Comparison of ENCODE assay signal across 9 mouse cellular contexts in genomic region chr14:111149653-111150052, GRCm38 (mm10).
DNase-seq lines count a peak whose midpoint lies in the region; ATAC-seq and TF ChIP-seq lines count a peak whose summit lies in the region.
"Had no signal": no experiment of that assay in that cellular context is flagged by ENCODE, and none has a peak within 500 bp of the region (broad histone marks: within the 10 kb centered on the region; RNA-seq: fewer than 3 reads in every experiment).

No protein-coding gene starts in this region.

- CTCF ChIA-PET in Patski (lab: Charles Lee), result no interaction called here

- peak; percentile 4 to 27 for DNase-seq in heart, postnatal 10 days
- DNase-seq in heart, adult 8-10 months (ENCODE audit: low spot score), result no peak
- DNase-seq in 3T3-L1 (ENCODE audit: low read depth, low spot score) (peak; percentile 42), Patski (ENCODE audit: low read depth, low spot score) (no peak)
- DNase-seq in layer of hippocampus, adult 9-10 months (ENCODE audit: low spot score), result peak; percentile 49
- DNase-seq in heart, adult 9 months (ENCODE audit: low spot score in 2 of 2), result no peak

- POLR2A ChIA-PET in Patski (lab: Charles Lee), result no interaction called here

- no peaks in the 10 kb centered on the region for H3K27me3 ChIP-seq in Patski
- H3K27me3 ChIP-seq: lung, embryonic 15.5 days had no signal

- intact Hi-C loops in heart, postnatal 10 days (cut with DNase I), result loop anchor here (2.0 to 10.0 kb wide), 2 partner anchors 523 to 1745 kb away; no protein-coding TSS in a partner anchor

- in situ Hi-C loops in Patski (cut with MboI; ENCODE audit: low pct_unique_long_range_greater_than_20kb), result no loop called here

- peak; percentile 19 for TF ChIP-seq CTCF in Patski (IDR thresholded peaks at IDR 0.05)

- ATAC-seq in Patski, result no peak
- no peak for ATAC-seq in monocyte, adult 5-6 weeks (replicated peaks; ENCODE audit: insufficient number of reproducible peaks, low FRiP score, low TSS enrichment, poor library complexity, severe bottlenecking)
- ATAC-seq in granulocyte monocyte progenitor cell, adult 5-6 weeks (replicated peaks; ENCODE audit: poor library complexity, severe bottlenecking), result no peak

Comparison
In these comparisons a context has a peak if more than half of its experiments do, and no peak if none do; other contexts are left out.
1. DNase-seq: peak in heart, postnatal 10 days (2 of 2), 3T3-L1 (single experiment) and layer of hippocampus, adult 9-10 months (single experiment); none in heart, adult 8-10 months (single experiment), Patski (single experiment) and heart, adult 9 months (0 of 2).